Mouse (Mus musculus) forebrain, postnatal 0 days (tissue): ENCODE measurements around the gene Hmox2. TPM values are rescaled to one million over a fixed set of nuclear protein-coding genes. Genes with fewer than 3 reads are reported as not detected.

Source experiments
- ATAC-seq: fragments of 200-750 bp; cut with Nextera tagmentation; 2 replicates; pipeline ENCODE4 v1.8.0; 2017; ENCODE audit warnings: mild to moderate bottlenecking, moderate library complexity
- DNase-seq: peaks from one replicate; pipeline ENCODE4 v3.0.0-alpha.2; 2015
- H3K27ac ChIP-seq: fragments of 300-500 bp; sonication (generic); 2 replicates; pipeline ENCODE4 v1.5.1; 2014; ENCODE audit warnings: low read depth, mild to moderate bottlenecking, antibody characterized with exemption, low read length, moderate library complexity, mixed read lengths
- H3K27me3 ChIP-seq: fragments of 300-500 bp; sonication (generic); 2 replicates; pipeline ENCODE4 v1.6.1; 2014; ENCODE audit warnings: mild to moderate bottlenecking, low read length, mixed read lengths; ENCODE audit not compliant: insufficient read depth
- H3K36me3 ChIP-seq: fragments of 300-500 bp; sonication (generic); 2 replicates; pipeline ENCODE4 v1.6.1; 2014; ENCODE audit warnings: mild to moderate bottlenecking, moderate library complexity; ENCODE audit not compliant: insufficient read depth
- H3K4me1 ChIP-seq: fragments of 300-500 bp; sonication (generic); 2 replicates; pipeline ENCODE4 v1.6.1; 2014; ENCODE audit warnings: antibody characterized with exemption; ENCODE audit not compliant: insufficient read depth
- H3K4me2 ChIP-seq: fragments of 300-500 bp; sonication (generic); 2 replicates; pipeline ENCODE4 v1.6.1; 2014; ENCODE audit warnings: low read depth, mild to moderate bottlenecking, moderate library complexity
- H3K4me3 ChIP-seq: fragments of 300-500 bp; sonication (generic); 2 replicates; pipeline ENCODE4 v1.5.1; 2014; ENCODE audit warnings: low read depth, low read length, mixed read lengths
- H3K9ac ChIP-seq: fragments of 300-500 bp; sonication (generic); 2 replicates; pipeline ENCODE4 v1.6.1; 2014; ENCODE audit warnings: mild to moderate bottlenecking
- H3K9me3 ChIP-seq: fragments of 300-500 bp; sonication (generic); 2 replicates; pipeline ENCODE4 v1.6.1; 2016; ENCODE audit warnings: low read length
- CTCF ChIP-seq: sonication (generic); IDR thresholded peaks from 2 replicates; pipeline ENCODE4 v1.5.1; 2016; ENCODE audit warnings: antibody characterized with exemption, control low read depth, low read depth
- WGBS: fragments of 180-500 bp; shearing (Covaris S2); extraction: QIAGEN DNeasy Blood & Tissue Kit; methylation state at CpG from one replicate; pipeline ENCODE4 v1.1.7; 2014; 5-methylcytosine and 5-hydroxymethylcytosine counted together
- polyA plus RNA-seq: library from polyadenylated mRNA; unstranded; fragments of >200 nt; fragmentation: Nextera tagmentation; extraction: Ambion mirVana; gene quantifications from 2 replicates; pipeline ENCODE4 v1.2.1, GENCODE M21; 2015
- total RNA-seq: library from RNA; depleted of rRNA; stranded (reverse); fragments of >200 nt; gene quantifications from 2 replicates; pipeline ENCODE4 v1.2.3, GENCODE M21; 2014

The Hmox2 gene
- total and polyA plus RNA-seq, 2 experiments from 2014 or later = 54.5 to 88.7 TPM

DNA sequence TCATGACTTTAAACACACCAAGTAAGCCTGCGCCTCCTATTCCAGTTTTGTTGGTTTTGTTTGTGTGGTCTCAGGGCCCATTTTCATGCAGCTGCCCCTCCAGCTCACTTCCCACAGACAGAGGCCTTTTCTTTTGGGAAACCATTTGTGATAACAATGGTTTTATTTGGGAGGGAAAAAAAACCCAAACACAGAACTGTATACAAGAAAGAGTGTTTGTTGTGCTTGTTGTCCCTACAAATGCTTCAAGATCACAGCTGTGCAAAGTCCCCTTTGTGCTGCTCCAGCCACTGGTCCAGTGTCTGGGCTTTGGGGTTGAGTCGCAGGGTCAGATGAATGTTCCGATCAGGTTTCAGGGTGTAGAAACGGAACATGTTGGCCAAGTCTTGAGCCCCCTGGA lies 15.0 kb upstream of the Hmox2 start:
- Histone ChIP-seq H3K9ac (no peak overlapping the region), H3K4me3 (no peak overlapping the region), H3K4me1 (no peaks in the 10 kb centered on the region), H3K4me2 (no peak overlapping the region), H3K36me3 (peaks cover 58% of the 10 kb centered on the region), H3K9me3 (no peaks in the 10 kb centered on the region), H3K27ac (no peak overlapping the region), H3K27me3 (no peaks in the 10 kb centered on the region)
- TF ChIP-seq CTCF = no peak
- WGBS = 95% methylated on average over 4 of the region's 4 CpGs
- DNase-seq (no peak), ATAC-seq (no peak)

GRCm38 (mm10) chr16:4713861-4714710 lies 12.1 kb upstream of the Hmox2 start:
- 93% methylated on average over 17 of the region's 17 CpGs for WGBS
- peaks cover 29% of the 10 kb centered on the region for H3K36me3 ChIP-seq
- no peak overlapping the region for H3K27ac ChIP-seq
- H3K4me3 ChIP-seq = no peak overlapping the region
- no peak overlapping the region for H3K9ac ChIP-seq
- no peak for TF ChIP-seq CTCF
- H3K9me3 ChIP-seq = no peaks in the 10 kb centered on the region
- no peak overlapping the region for H3K4me2 ChIP-seq
- no peak for DNase-seq
- H3K4me1 ChIP-seq = peaks cover 6% of the 10 kb centered on the region; the same call in 1 of the 2 replicates
- no peaks in the 10 kb centered on the region for H3K27me3 ChIP-seq
- no peak for ATAC-seq

DNA sequence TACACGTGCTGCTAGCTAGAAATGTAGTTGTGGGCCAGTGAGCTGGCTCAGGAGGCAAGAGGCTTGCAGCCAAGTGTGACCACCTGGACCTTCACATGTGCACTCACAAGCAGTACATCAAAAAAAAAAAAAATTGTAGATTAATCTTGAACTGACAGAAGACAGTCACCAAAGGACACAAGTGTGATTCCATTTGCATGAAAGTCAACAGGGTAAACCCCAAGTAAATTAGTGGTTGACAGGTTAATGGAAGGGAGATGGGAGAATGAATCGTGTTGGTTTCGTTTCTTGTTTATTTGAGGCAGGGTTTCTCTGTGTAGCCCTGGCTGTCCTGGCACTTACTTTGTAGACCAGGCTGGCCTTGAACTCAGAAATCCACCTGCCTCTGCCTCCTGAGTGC lies 8.3 kb upstream of the Hmox2 start:
- no peaks in the 10 kb centered on the region for H3K9me3 ChIP-seq
- no peak for ATAC-seq
- H3K27me3 ChIP-seq = no peaks in the 10 kb centered on the region
- no peak overlapping the region for H3K9ac ChIP-seq
- no peak for TF ChIP-seq CTCF
- H3K4me3 ChIP-seq = peak overlapping the region; percentile 54
- DNase-seq = no peak
- 48% methylated on average over 3 of the region's 3 CpGs for WGBS
- H3K4me2 ChIP-seq = peak overlapping the region; percentile 74
- no peak overlapping the region for H3K27ac ChIP-seq
- H3K36me3 ChIP-seq = peaks cover 12% of the 10 kb centered on the region; the same call in 1 of the 2 replicates
- H3K4me1 ChIP-seq = peaks cover 6% of the 10 kb centered on the region; the same call in 1 of the 2 replicates

GRCm38 (mm10) chr16:4718753-4719518 lies 7.2 kb upstream of the Hmox2 start, which contains the start of gene Nmral1:
Gene Nmral1, minus strand, starts transcription at chr16:4719356.
- ATAC-seq = peak; percentile 91
- H3K27me3 ChIP-seq = no peaks in the 10 kb centered on the region
- H3K4me3 ChIP-seq = peak within 1 kb of the TSS; percentile 54
- peak within 1 kb of the TSS; percentile 74 for H3K27ac ChIP-seq
- peaks cover 8% of the 10 kb centered on the region; the same call in 1 of the 2 replicates for H3K36me3 ChIP-seq
- H3K4me1 ChIP-seq = peaks cover 6% of the 10 kb centered on the region; the same call in 1 of the 2 replicates
- 15% methylated on average over 33 of the region's 33 CpGs for WGBS
- H3K9ac ChIP-seq = peak within 1 kb of the TSS; percentile 83
- TF ChIP-seq CTCF = no peak
- DNase-seq = peak; percentile 82
- H3K9me3 ChIP-seq = no peaks in the 10 kb centered on the region
- H3K4me2 ChIP-seq = peak within 1 kb of the TSS; percentile 74

DNA sequence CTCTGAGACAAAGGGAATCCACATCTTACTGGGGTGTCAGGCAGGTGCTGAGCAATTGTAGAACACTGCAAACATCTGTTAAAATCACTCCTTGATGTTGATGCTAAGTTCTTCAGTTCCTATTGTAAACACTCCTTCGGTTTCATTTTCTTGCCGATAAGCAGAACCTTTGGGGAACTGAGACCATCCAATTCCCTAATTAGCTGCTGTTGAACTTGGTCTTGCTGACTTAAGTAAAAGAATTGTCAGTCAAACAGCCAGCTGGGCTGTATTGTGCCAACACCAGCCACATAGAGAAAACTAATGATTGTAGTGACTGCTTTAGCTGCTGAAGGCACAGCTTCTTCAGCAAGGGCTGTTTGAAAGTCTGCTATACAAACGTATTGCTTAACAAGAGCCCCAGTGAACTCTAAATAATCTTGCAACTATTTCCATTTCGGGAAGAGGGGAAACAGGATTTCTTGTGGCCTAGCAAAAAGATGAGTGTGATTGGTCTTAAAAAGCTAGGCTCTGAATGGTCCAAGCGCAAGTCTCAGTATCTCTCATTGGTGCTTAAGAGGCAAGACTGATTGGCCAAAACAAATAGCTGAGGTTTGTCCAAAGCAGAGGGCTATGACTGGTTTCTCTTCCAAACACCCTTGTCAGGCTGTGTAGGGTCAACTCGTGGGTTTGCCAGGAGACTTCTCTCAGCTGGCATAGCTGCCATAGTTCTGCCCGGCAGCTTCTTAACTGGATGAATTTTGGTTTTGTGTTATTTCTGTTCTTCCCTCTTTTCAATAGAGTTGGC lies 3.8 kb upstream of the Hmox2 start:
- no peaks in the 10 kb centered on the region for H3K9me3 ChIP-seq
- DNase-seq (no peak), ATAC-seq (no peak)
- TF ChIP-seq CTCF = no peak
- no peaks in the 10 kb centered on the region for H3K27me3 ChIP-seq
- no peak overlapping the region for H3K27ac ChIP-seq
- H3K4me2 ChIP-seq = no peak overlapping the region
- H3K9ac ChIP-seq = no peak overlapping the region
- 61% methylated on average over 7 of the region's 7 CpGs for WGBS
- no peak overlapping the region for H3K4me3 ChIP-seq
- no peaks in the 10 kb centered on the region for H3K36me3 ChIP-seq
- peaks cover 12% of the 10 kb centered on the region; the same call in 1 of the 2 replicates for H3K4me1 ChIP-seq

DNA sequence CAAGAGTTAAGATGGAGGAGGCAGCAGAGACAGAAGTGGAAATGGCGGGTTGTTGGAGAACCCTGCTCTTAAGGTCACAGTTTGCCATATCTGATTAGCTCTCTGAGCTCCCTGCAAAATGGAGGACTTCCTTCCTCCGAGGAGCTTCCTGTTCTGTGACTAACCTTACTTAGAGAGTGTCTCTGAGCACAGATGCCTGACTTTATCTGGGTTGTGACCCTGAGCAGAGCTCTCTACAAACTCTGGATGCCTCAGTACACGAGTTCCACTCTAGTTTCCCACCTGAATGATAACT lies 3.3 kb upstream of the Hmox2 start:
- no peaks in the 10 kb centered on the region for H3K9me3 ChIP-seq
- 82% methylated on average over 3 of the region's 3 CpGs for WGBS
- ATAC-seq (no peak), DNase-seq (no peak)
- H3K36me3 ChIP-seq = no peaks in the 10 kb centered on the region
- no peak overlapping the region for H3K4me3 ChIP-seq
- no peak overlapping the region for H3K4me2 ChIP-seq
- peaks cover 10% of the 10 kb centered on the region; the same call in 1 of the 2 replicates for H3K4me1 ChIP-seq
- no peak for TF ChIP-seq CTCF
- H3K27ac ChIP-seq = no peak overlapping the region
- H3K9ac ChIP-seq = no peak overlapping the region
- no peaks in the 10 kb centered on the region for H3K27me3 ChIP-seq
